Mouse (Mus musculus): ENCODE results near the gene Casp8. TPM values are rescaled to one million over a fixed set of nuclear protein-coding genes. Genes with fewer than 3 reads are reported as not detected.
"Not testable (repeated sequence)": the region's sequence is repeated elsewhere in the genome, so short reads cannot be mapped to it uniquely, and the experiment has no call there.

Gene Casp8
- polyA plus RNA-seq, 1 experiment from 2014 or later = 13.7 TPM

DNA sequence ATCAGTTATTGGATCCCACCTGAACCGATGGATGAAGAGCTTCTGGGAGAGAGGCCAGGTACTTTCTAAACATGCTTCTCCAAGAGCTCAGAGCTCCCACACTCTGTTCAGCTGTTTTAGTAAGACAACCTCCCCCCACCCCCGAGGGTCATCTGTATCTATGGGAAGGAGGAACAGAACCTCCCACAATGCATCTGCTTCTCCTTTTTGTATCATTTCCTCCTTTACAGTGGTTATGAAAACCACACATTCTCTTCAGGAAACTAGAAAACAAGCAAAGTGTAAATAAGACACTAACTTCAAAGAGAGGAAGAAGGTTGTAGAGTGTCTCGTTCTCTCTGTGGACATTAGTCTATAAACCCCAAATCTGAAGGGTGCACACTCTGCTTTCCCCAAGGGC, 65.4 kb downstream of the Casp8 start:
- H3K4me3 ChIP-seq (replicated peaks); H3K4me1 ChIP-seq (replicated peaks); H3K9me3 ChIP-seq (replicated peaks); H3K27ac ChIP-seq (replicated peaks); H3K9ac ChIP-seq; H3K36me3 ChIP-seq (replicated peaks); ATAC-seq (ENCODE audit: insufficient read depth); H3K4me2 ChIP-seq; H3K27me3 ChIP-seq: not testable (repeated sequence)
- 33% methylated on average over 3 of the region's 3 CpGs for WGBS (ENCODE audit: insufficient replicate concordance)

- not testable (repeated sequence) for H3K27me3 ChIP-seq; ATAC-seq (ENCODE audit: insufficient read depth); H3K36me3 ChIP-seq (replicated peaks); H3K9ac ChIP-seq; H3K4me1 ChIP-seq (replicated peaks); H3K27ac ChIP-seq (replicated peaks); H3K4me2 ChIP-seq; H3K4me3 ChIP-seq (replicated peaks); H3K9me3 ChIP-seq (replicated peaks)
- WGBS (ENCODE audit: insufficient replicate concordance) = 45% methylated on average over 4 of the region's 4 CpGs
Observed at GRCm38 (mm10) chr1:58876500-58876899, 81.3 kb downstream of the Casp8 start.

DNA sequence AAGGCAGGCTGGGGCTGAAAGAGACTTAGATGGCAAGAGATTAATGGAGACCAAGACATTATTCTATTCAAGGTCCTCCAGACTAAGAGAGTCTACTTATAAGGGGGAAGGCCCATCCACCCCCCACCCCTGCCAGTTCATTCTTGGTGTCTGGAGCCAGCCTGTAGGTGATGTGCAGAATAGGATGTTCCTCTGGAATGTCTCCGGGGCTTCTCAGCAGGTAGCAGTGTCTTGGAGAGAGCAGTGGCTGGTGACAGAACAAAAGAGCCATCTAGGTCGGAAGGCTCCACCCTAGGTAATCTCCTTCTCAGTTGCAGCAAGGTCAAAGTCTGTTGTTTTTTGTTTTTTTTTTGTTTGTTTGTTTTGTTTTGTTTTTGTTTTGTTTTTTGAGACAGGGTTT, 84.1 kb downstream of the Casp8 start:
- ATAC-seq (ENCODE audit: insufficient read depth); H3K9ac ChIP-seq: not testable (repeated sequence)
- WGBS (ENCODE audit: insufficient replicate concordance) = 70% methylated on average over 2 of the region's 2 CpGs

GRCm38 (mm10) chr1:58883279-58883678, 88.1 kb downstream of the Casp8 start:
- H3K27me3 ChIP-seq; H3K9ac ChIP-seq; H3K27ac ChIP-seq (replicated peaks); H3K4me2 ChIP-seq; H3K4me3 ChIP-seq (replicated peaks); ATAC-seq (ENCODE audit: insufficient read depth); H3K4me1 ChIP-seq (replicated peaks); H3K9me3 ChIP-seq (replicated peaks); H3K36me3 ChIP-seq (replicated peaks): not testable (repeated sequence)
- 82% methylated on average over 9 of the region's 9 CpGs for WGBS (ENCODE audit: insufficient replicate concordance)

More for the DNA sequence above, 84.1 kb downstream of the Casp8 start:
- not testable (repeated sequence) for H3K4me2 ChIP-seq; H3K36me3 ChIP-seq (replicated peaks); H3K4me1 ChIP-seq (replicated peaks); H3K27me3 ChIP-seq; H3K4me3 ChIP-seq (replicated peaks); H3K27ac ChIP-seq (replicated peaks); H3K9me3 ChIP-seq (replicated peaks)

DNA sequence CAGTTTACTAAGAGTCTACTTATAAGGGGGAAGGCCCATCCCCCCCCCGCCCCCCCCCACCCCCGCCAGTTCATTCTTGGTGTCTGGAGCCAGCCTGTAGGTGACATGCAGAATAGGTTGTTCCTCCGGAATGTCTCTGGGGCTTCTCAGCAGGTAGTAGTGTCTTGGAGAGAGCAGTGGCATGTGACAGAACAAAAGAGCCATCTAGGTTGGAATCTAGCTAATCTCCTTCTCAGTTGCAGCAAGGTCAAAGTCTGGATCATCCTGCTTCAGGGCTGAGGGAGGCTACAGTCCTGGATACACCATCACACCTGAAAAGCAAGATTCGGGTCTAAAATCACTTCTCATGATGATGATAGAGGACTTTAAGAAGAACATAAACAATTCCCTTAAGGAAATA, 90.5 kb downstream of the Casp8 start:
- Histone ChIP-seq H3K27ac (replicated peaks) (no peak overlapping the region), H3K9me3 (replicated peaks) (no peaks in the 10 kb centered on the region), H3K4me1 (replicated peaks) (no peaks in the 10 kb centered on the region), H3K4me2 (no peak overlapping the region), H3K36me3 (replicated peaks) (no peaks in the 10 kb centered on the region), H3K4me3 (replicated peaks) (no peak overlapping the region), H3K9ac (no peak overlapping the region), H3K27me3 (no peaks in the 10 kb centered on the region)
- 68% methylated on average over 4 of the region's 4 CpGs for WGBS (ENCODE audit: insufficient replicate concordance)
- no peak for ATAC-seq (ENCODE audit: insufficient read depth)

- WGBS (ENCODE audit: insufficient replicate concordance) = 54% methylated on average over 5 of the region's 5 CpGs
- Histone ChIP-seq H3K9ac (no peak overlapping the region), H3K9me3 (replicated peaks) (no peaks in the 10 kb centered on the region), H3K4me3 (replicated peaks) (no peak overlapping the region), H3K4me2 (no peak overlapping the region), H3K27ac (replicated peaks) (no peak overlapping the region), H3K36me3 (replicated peaks) (no peaks in the 10 kb centered on the region), H3K27me3 (no peaks in the 10 kb centered on the region), H3K4me1 (replicated peaks) (no peaks in the 10 kb centered on the region)
- no peak for ATAC-seq (ENCODE audit: insufficient read depth)
Observed at GRCm38 (mm10) chr1:58889826-58890546, 94.8 kb downstream of the Casp8 start.

GRCm38 (mm10) chr1:58890697-58891290, 95.6 kb downstream of the Casp8 start:
- not testable (repeated sequence) for H3K4me3 ChIP-seq (replicated peaks); H3K4me1 ChIP-seq (replicated peaks); H3K36me3 ChIP-seq (replicated peaks); H3K9ac ChIP-seq; H3K27ac ChIP-seq (replicated peaks); ATAC-seq (ENCODE audit: insufficient read depth); H3K27me3 ChIP-seq; H3K9me3 ChIP-seq (replicated peaks); H3K4me2 ChIP-seq
- 61% methylated on average over 4 of the region's 5 CpGs for WGBS (ENCODE audit: insufficient replicate concordance)

- H3K4me3 ChIP-seq (replicated peaks) = not testable (repeated sequence)
Observed at GRCm38 (mm10) chr1:58891481-58892170, 96.5 kb downstream of the Casp8 start.

DNA sequence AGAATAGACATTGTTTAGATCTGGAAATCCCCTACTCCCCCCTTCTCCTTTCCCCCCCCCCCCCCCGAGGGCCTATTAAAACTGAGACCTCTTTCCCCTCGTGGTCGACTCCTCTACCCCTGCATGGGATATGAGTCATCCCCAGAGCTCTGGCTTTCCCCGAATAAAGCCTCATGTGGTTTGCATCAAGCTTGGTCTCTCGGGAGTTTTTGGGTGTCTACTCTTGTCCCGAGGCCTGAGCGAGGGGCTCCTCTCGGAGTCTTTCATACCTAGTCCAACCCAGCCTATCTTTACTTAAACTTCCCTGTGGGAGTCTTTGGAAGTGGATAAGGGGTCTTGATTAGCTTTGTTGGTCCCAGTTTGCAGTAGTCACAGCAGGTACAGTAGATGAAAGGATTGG, 97.2 kb downstream of the Casp8 start:
- not testable (repeated sequence) for H3K9ac ChIP-seq; H3K4me2 ChIP-seq; H3K36me3 ChIP-seq (replicated peaks); H3K27me3 ChIP-seq; H3K4me1 ChIP-seq (replicated peaks); H3K4me3 ChIP-seq (replicated peaks); ATAC-seq (ENCODE audit: insufficient read depth); H3K9me3 ChIP-seq (replicated peaks); H3K27ac ChIP-seq (replicated peaks)
- WGBS (ENCODE audit: insufficient replicate concordance) = 54% methylated on average over 8 of the region's 8 CpGs

More at GRCm38 (mm10) chr1:58891481-58892170, 96.5 kb downstream of the Casp8 start:
- H3K27me3 ChIP-seq; H3K4me1 ChIP-seq (replicated peaks); H3K36me3 ChIP-seq (replicated peaks); ATAC-seq (ENCODE audit: insufficient read depth); H3K9ac ChIP-seq; H3K27ac ChIP-seq (replicated peaks); H3K4me2 ChIP-seq; H3K9me3 ChIP-seq (replicated peaks): not testable (repeated sequence)
- 55% methylated on average over 2 of the region's 2 CpGs for WGBS (ENCODE audit: insufficient replicate concordance)
